Mouse (Mus musculus) ES-Bruce4 (cell line): ENCODE measurements around the gene Tecpr1.

Source experiments
- CTCF ChIP-seq: IDR thresholded peaks from one replicate; pipeline ENCODE4 v1.8.1; 2011; ENCODE audit warnings: low read depth, low read length
- EP300 ChIP-seq: IDR thresholded peaks from 2 replicates; pipeline ENCODE4 v1.6.1; 2011; ENCODE audit warnings: low read depth, low read length; ENCODE audit not compliant: insufficient read depth

- no peak for TF ChIP-seq CTCF
- no peak for TF ChIP-seq EP300
Observed at GRCm38 (mm10) chr5:144188422-144188821, 35.0 kb downstream of the Tecpr1 start.
